Mouse (Mus musculus) heart, embryonic 14.5 days (tissue): Measurements from ENCODE around the gene Ephb2. TPM values are rescaled to one million over a fixed set of nuclear protein-coding genes. Genes with fewer than 3 reads are reported as not detected.

Experiments
- ATAC-seq: fragments of 200-750 bp; cut with Nextera tagmentation; 2 replicates; pipeline ENCODE4 v1.8.0; 2017; ENCODE audit warnings: low read depth, moderate TSS enrichment; ENCODE audit not compliant: insufficient number of reproducible peaks, insufficient read depth, low FRiP score
- H3K27ac ChIP-seq, 2 experiments: fragments of 200-500 bp in 1 of 2; fragments of 300-500 bp in 1 of 2; sonication (generic) in 1 of 2; replicated peaks in 1 of 2; 2 replicates each; pipeline ENCODE4 v1.5.1; 2012 to 2014; ENCODE audit warnings: low read depth in 2 of 2, low read length in 2 of 2, control low read depth in 1 of 2, mild to moderate bottlenecking in 1 of 2, mixed read lengths in 1 of 2; ENCODE audit not compliant: control insufficient read depth in 1 of 2, insufficient read depth in 1 of 2
- H3K27me3 ChIP-seq: fragments of 300-500 bp; sonication (generic); 2 replicates; pipeline ENCODE4 v1.6.1; 2014; ENCODE audit warnings: mild to moderate bottlenecking, low read length, control low read depth; ENCODE audit not compliant: control insufficient read depth, insufficient read depth
- H3K36me3 ChIP-seq: fragments of 300-500 bp; sonication (generic); 2 replicates; pipeline ENCODE4 v1.6.1; 2014; ENCODE audit warnings: mild to moderate bottlenecking, control low read depth, low read length, mixed read lengths; ENCODE audit not compliant: control insufficient read depth, insufficient read depth
- H3K4me1 ChIP-seq, 2 experiments: fragments of 200-500 bp in 1 of 2; fragments of 300-500 bp in 1 of 2; sonication (generic) in 1 of 2; 2 replicates each; pipeline ENCODE4 v1.6.1; 2012 to 2014; ENCODE audit warnings: low read length in 2 of 2, control low read depth in 1 of 2, mixed read lengths in 1 of 2; ENCODE audit not compliant: control insufficient read depth in 2 of 2, insufficient read depth in 2 of 2
- H3K4me2 ChIP-seq: fragments of 300-500 bp; sonication (generic); 2 replicates; pipeline ENCODE4 v1.6.1; 2014; ENCODE audit warnings: mild to moderate bottlenecking, low read length
- H3K4me3 ChIP-seq, 2 experiments: fragments of 200-500 bp in 1 of 2; fragments of 300-500 bp in 1 of 2; sonication (generic) in 1 of 2; 2 replicates each; pipeline ENCODE4 v1.5.1; 2012 to 2014; ENCODE audit warnings: low read length in 2 of 2, mild to moderate bottlenecking in 2 of 2, control low read depth in 1 of 2, low read depth in 1 of 2, moderate library complexity in 1 of 2; ENCODE audit not compliant: control insufficient read depth in 1 of 2, insufficient read depth in 1 of 2
- H3K9ac ChIP-seq: fragments of 300-500 bp; sonication (generic); 2 replicates; pipeline ENCODE4 v1.6.1; 2014; ENCODE audit warnings: mild to moderate bottlenecking, low read length
- H3K9me3 ChIP-seq: fragments of 300-500 bp; sonication (generic); 2 replicates; pipeline ENCODE4 v1.6.1; 2016; ENCODE audit warnings: low read length, control low read depth; ENCODE audit not compliant: control insufficient read depth
- WGBS: fragments of 180-500 bp; shearing (Covaris S2); extraction: QIAGEN DNeasy Blood & Tissue Kit; methylation state at CpG from one replicate; pipeline ENCODE4 v1.1.7; 2014; 5-methylcytosine and 5-hydroxymethylcytosine counted together
- polyA plus RNA-seq: library from polyadenylated mRNA; unstranded; fragments of >200 nt; fragmentation: Nextera tagmentation; extraction: Ambion mirVana; gene quantifications from 2 replicates; pipeline ENCODE4 v1.2.1, GENCODE M21; 2014

The Ephb2 gene
- polyA plus RNA-seq, 1 experiment from 2014 or later: 1.6 TPM

GRCm38 (mm10) chr4:136720025-136720424 is 115.8 kb downstream of the Ephb2 start:
- no peak overlapping the region for H3K4me2 ChIP-seq
- no peaks in the 10 kb centered on the region for H3K36me3 ChIP-seq
- WGBS: 42% methylated on average over 9 of the region's 9 CpGs
- H3K27ac ChIP-seq: no peak overlapping the region
- no peak overlapping the region for H3K9ac ChIP-seq
- H3K27me3 ChIP-seq: no peaks in the 10 kb centered on the region
- no peak for ATAC-seq
- no peak overlapping the region for H3K4me3 ChIP-seq
- peaks cover 0 to 3% of the 10 kb centered on the region in 2 experiments; a peak in 1 of 4 replicates for H3K4me1 ChIP-seq
- 0 out of 2 replicates have a peak, but pooled peaks cover 3% of the 10 kb centered on the region for H3K9me3 ChIP-seq

- 0 out of 2 replicates have a peak, but pooled peaks cover 4% of the 10 kb centered on the region for H3K27me3 ChIP-seq
- WGBS: 84% methylated on average over 14 of the region's 14 CpGs
- H3K9me3 ChIP-seq: 0 out of 2 replicates have a peak, but pooled peaks cover 3% of the 10 kb centered on the region
- H3K9ac ChIP-seq: no peak overlapping the region
- no peaks in the 10 kb centered on the region for H3K36me3 ChIP-seq
- H3K4me1 ChIP-seq: peaks cover 0 to 3% of the 10 kb centered on the region in 2 experiments; a peak in 1 of 4 replicates
- no peak for ATAC-seq
- no peak overlapping the region for H3K27ac ChIP-seq
- H3K4me3 ChIP-seq: no peak overlapping the region
- no peak overlapping the region for H3K4me2 ChIP-seq
Observed at GRCm38 (mm10) chr4:136718193-136718986, 117.4 kb downstream of the Ephb2 start.

GRCm38 (mm10) chr4:136716561-136716972 is 119.2 kb downstream of the Ephb2 start:
- WGBS: 79% methylated on average over 7 of the region's 7 CpGs
- ATAC-seq: no peak
- H3K4me2 ChIP-seq: no peak overlapping the region
- H3K36me3 ChIP-seq: no peaks in the 10 kb centered on the region
- no peak overlapping the region for H3K27ac ChIP-seq
- peaks cover 2 to 4% of the 10 kb centered on the region in 2 experiments; a peak in 2 of 4 replicates for H3K4me1 ChIP-seq
- H3K9ac ChIP-seq: no peak overlapping the region
- 0 out of 2 replicates have a peak, but pooled peaks cover 3% of the 10 kb centered on the region for H3K9me3 ChIP-seq
- no peak overlapping the region for H3K4me3 ChIP-seq
- peaks cover 4% of the 10 kb centered on the region; the same call in 1 of the 2 replicates for H3K27me3 ChIP-seq

GRCm38 (mm10) chr4:136714530-136714929 is 121.3 kb downstream of the Ephb2 start:
- Histone ChIP-seq H3K9ac (no peak overlapping the region), H3K4me3 (no peak overlapping the region), H3K4me2 (no peak overlapping the region), H3K27me3 (peaks cover 4% of the 10 kb centered on the region; the same call in 1 of the 2 replicates), H3K36me3 (no peaks in the 10 kb centered on the region), H3K9me3 (0 out of 2 replicates have a peak, but pooled peaks cover 3% of the 10 kb centered on the region), H3K4me1 (peaks cover 2 to 4% of the 10 kb centered on the region in 2 experiments; a peak in 2 of 4 replicates), H3K27ac (no peak overlapping the region)
- WGBS: 67% methylated on average over 6 of the region's 6 CpGs
- no peak for ATAC-seq

GRCm38 (mm10) chr4:136713889-136714288 is 121.9 kb downstream of the Ephb2 start:
- no peak overlapping the region for H3K27ac ChIP-seq
- H3K4me2 ChIP-seq: no peak overlapping the region
- 0 out of 2 replicates have a peak, but pooled peaks cover 1% of the 10 kb centered on the region for H3K9me3 ChIP-seq
- peaks cover 4 to 7% of the 10 kb centered on the region in 2 experiments; a peak in 3 of 4 replicates for H3K4me1 ChIP-seq
- no peak overlapping the region for H3K9ac ChIP-seq
- H3K27me3 ChIP-seq: peaks cover 4% of the 10 kb centered on the region; the same call in 1 of the 2 replicates
- H3K36me3 ChIP-seq: no peaks in the 10 kb centered on the region
- no peak overlapping the region for H3K4me3 ChIP-seq
- 90% methylated on average over 7 of the region's 7 CpGs for WGBS
- no peak for ATAC-seq

- no peaks in the 10 kb centered on the region for H3K36me3 ChIP-seq
- no peak overlapping the region for H3K27ac ChIP-seq
- no peak overlapping the region for H3K4me2 ChIP-seq
- H3K27me3 ChIP-seq: peaks cover 4% of the 10 kb centered on the region; the same call in 1 of the 2 replicates
- 60% methylated on average over 3 of the region's 3 CpGs for WGBS
- H3K4me1 ChIP-seq: peaks cover 5 to 11% of the 10 kb centered on the region in 2 experiments; a peak in 3 of 4 replicates
- no peaks in the 10 kb centered on the region for H3K9me3 ChIP-seq
- no peak overlapping the region for H3K9ac ChIP-seq
- H3K4me3 ChIP-seq: no peak overlapping the region
- no peak for ATAC-seq
Observed at GRCm38 (mm10) chr4:136713431-136713830, 122.4 kb downstream of the Ephb2 start.

- H3K4me2 ChIP-seq: no peak overlapping the region
Observed at GRCm38 (mm10) chr4:136711985-136712768, 123.6 kb downstream of the Ephb2 start.

More at GRCm38 (mm10) chr4:136711985-136712768, 123.6 kb downstream of the Ephb2 start:
- no peak overlapping the region for H3K9ac ChIP-seq
- no peaks in the 10 kb centered on the region for H3K9me3 ChIP-seq
- no peaks in the 10 kb centered on the region for H3K36me3 ChIP-seq
- no peak for ATAC-seq
- H3K4me3 ChIP-seq: no peak overlapping the region
- 26% methylated on average over 20 of the region's 20 CpGs for WGBS
- peaks cover 4% of the 10 kb centered on the region; the same call in 1 of the 2 replicates for H3K27me3 ChIP-seq
- H3K27ac ChIP-seq: no peak overlapping the region
- H3K4me1 ChIP-seq: peaks cover 5 to 13% of the 10 kb centered on the region in 2 experiments; a peak in 3 of 4 replicates
